Mouse (Mus musculus) cerebellum, adult 2 months (tissue): ENCODE measurements around the gene Ccdc141.

Source experiments
- CTCF ChIP-seq: fragments of 200-500 bp; IDR thresholded peaks from 2 replicates; pipeline ENCODE4 v1.5.1; 2011; ENCODE audit warnings: low read depth, mild to moderate bottlenecking, control low read depth, low read length, moderate library complexity, borderline replicate concordance; ENCODE audit not compliant: insufficient read depth
- POLR2A ChIP-seq: fragments of 200-500 bp; IDR thresholded peaks from 2 replicates; pipeline ENCODE4 v1.6.1; 2011; ENCODE audit warnings: low read length, control low read depth, borderline replicate concordance; ENCODE audit not compliant: insufficient read depth

GRCm38 (mm10) chr2:77200379-77200778 is 29.9 kb upstream of the Ccdc141 start:
- TF ChIP-seq CTCF = no peak
- TF ChIP-seq POLR2A = no peak
